Comparison of ENCODE assay signal across 10 mouse cellular contexts in genomic region chr17:71230108-71230709, GRCm38 (mm10). TPM values are rescaled to one million over a fixed set of nuclear protein-coding genes. Genes with fewer than 3 reads are reported as not detected.
DNase-seq lines count a peak whose midpoint lies in the region; ATAC-seq lines count a peak whose summit lies in the region.
"Had no signal": no experiment of that assay in that cellular context is flagged by ENCODE, and none has a peak within 500 bp of the region (broad histone marks: within the 10 kb centered on the region; RNA-seq: fewer than 3 reads in every experiment).

No protein-coding gene starts in this region.

- WGBS in hindbrain, embryonic 13.5 days: 81% methylated on average over 9 of the region's 9 CpGs
- WGBS in hindbrain, embryonic 16.5 days: 75% methylated on average over 9 of the region's 9 CpGs
- 79% methylated on average over 9 of the region's 9 CpGs for WGBS in liver, embryonic 15.5 days (ENCODE audit: insufficient replicate concordance)

- no peak overlapping the region for H3K4me3 ChIP-seq in hindbrain, embryonic 13.5 days
- no peak overlapping the region for H3K4me3 ChIP-seq in hindbrain, embryonic 16.5 days (ENCODE audit: low read length)
- no peak overlapping the region for H3K4me3 ChIP-seq in liver, embryonic 15.5 days (replicated peaks)

- H3K9me3 ChIP-seq in hindbrain, embryonic 13.5 days: no peaks in the 10 kb centered on the region
- H3K9me3 ChIP-seq in hindbrain, embryonic 16.5 days (ENCODE audit: control insufficient read depth, low read length): no peaks in the 10 kb centered on the region
- no peaks in the 10 kb centered on the region for H3K9me3 ChIP-seq in liver, embryonic 15.5 days (replicated peaks)

- 0 out of 2 replicates have a peak overlapping the region, but pooled peaks have one; percentile 8 for H3K27ac ChIP-seq in hindbrain, embryonic 13.5 days
- no peak overlapping the region for H3K27ac ChIP-seq in hindbrain, embryonic 16.5 days (ENCODE audit: low read depth, low read length)
- peak overlapping the region; percentile 38; the same call in 1 of the 2 replicates for H3K27ac ChIP-seq in liver, embryonic 15.5 days (replicated peaks)

- no peak overlapping the region for H3K4me2 ChIP-seq in hindbrain, embryonic 13.5 days
- H3K4me2 ChIP-seq in hindbrain, embryonic 16.5 days (ENCODE audit: low read length): no peak overlapping the region
- H3K4me2 ChIP-seq in liver, embryonic 15.5 days: no peak overlapping the region

- no peaks in the 10 kb centered on the region for H3K27me3 ChIP-seq in hindbrain, embryonic 13.5 days
- no peaks in the 10 kb centered on the region for H3K27me3 ChIP-seq in hindbrain, embryonic 16.5 days (replicated peaks; ENCODE audit: control insufficient read depth, insufficient read depth, low read length)
- H3K27me3 ChIP-seq in liver, embryonic 15.5 days: no peaks in the 10 kb centered on the region

- H3K9ac ChIP-seq in hindbrain, embryonic 13.5 days: no peak overlapping the region
- H3K9ac ChIP-seq in hindbrain, embryonic 16.5 days (ENCODE audit: low read depth, low read length): no peak overlapping the region; the same call in 1 of the 2 replicates
- H3K9ac ChIP-seq in liver, embryonic 15.5 days: no peak overlapping the region

- peak; percentile 49; the same call in 1 of the 2 replicates for ATAC-seq in hindbrain, embryonic 13.5 days (ENCODE audit: low FRiP score)
- ATAC-seq in hindbrain, embryonic 16.5 days: no peak
- 0 out of 2 replicates have a peak, but pooled peaks have one; percentile 21 for ATAC-seq in common myeloid progenitor, adult 5-6 weeks (replicated peaks; ENCODE audit: low read depth, poor library complexity, severe bottlenecking)
- ATAC-seq in liver, embryonic 15.5 days (ENCODE audit: insufficient read depth): no peak
- ATAC-seq in megakaryocyte-erythroid progenitor cell, adult 5-6 weeks (replicated peaks; ENCODE audit: low FRiP score, low TSS enrichment, poor library complexity, severe bottlenecking): no peak

- peak; percentile 12 for DNase-seq in CD4-positive helper T cell, adult 2 months (ENCODE audit: low read depth, low spot score)
- DNase-seq in urinary bladder, postnatal 25 days (ENCODE audit: low spot score): no peak
- no peak for DNase-seq in spleen, postnatal 14 days (ENCODE audit: low spot score in 2 of 2)
- DNase-seq: heart, postnatal 14 days; thymus, postnatal 25 days had no signal

- no peaks in the 10 kb centered on the region for H3K4me1 ChIP-seq in hindbrain, embryonic 13.5 days (replicated peaks)
- no peaks in the 10 kb centered on the region for H3K4me1 ChIP-seq in hindbrain, embryonic 16.5 days (ENCODE audit: control insufficient read depth, insufficient read depth, low read depth, low read length)
- peaks cover 34% of the 10 kb centered on the region for H3K4me1 ChIP-seq in liver, embryonic 15.5 days (replicated peaks)

- peaks cover 27% of the 10 kb centered on the region for H3K36me3 ChIP-seq in hindbrain, embryonic 13.5 days
- peaks cover 5% of the 10 kb centered on the region for H3K36me3 ChIP-seq in hindbrain, embryonic 16.5 days (ENCODE audit: control insufficient read depth, insufficient read depth, low read length)
- H3K36me3 ChIP-seq in liver, embryonic 15.5 days (replicated peaks): peaks cover 82% of the 10 kb centered on the region

RNA-seq across cellular contexts. Expression of gene Lpin2, which starts 47.8 kb away (rescaled TPM):
- polyA plus RNA-seq in hindbrain, embryonic 13.5 days (2015; fragmentation: Nextera tagmentation; extraction: Ambion mirVana): 40.6 and 41.8 TPM in 2 replicates
- 42.5 and 47.6 TPM in 2 replicates for polyA plus RNA-seq in hindbrain, embryonic 16.5 days (2015; fragmentation: Nextera tagmentation; extraction: Ambion mirVana)
- 66.3 and 97.0 TPM in 2 replicates for total RNA-seq in common myeloid progenitor, adult 5-6 weeks (2017)
- polyA plus RNA-seq in liver, embryonic 15.5 days (2015; fragmentation: Nextera tagmentation; extraction: Ambion mirVana): 42.3 and 46.7 TPM in 2 replicates
- total RNA-seq in megakaryocyte-erythroid progenitor cell, adult 5-6 weeks (2014; fragmentation: Nextera tagmentation): 119 and 153 TPM in 2 replicates
- total RNA-seq in megakaryocyte-erythroid progenitor cell, adult 5-6 weeks (2017): 129 and 139 TPM in 2 replicates

Comparison
In these comparisons a context has a peak if more than half of its experiments do, and no peak if none do; other contexts are left out.
1. ATAC-seq: peak in hindbrain, embryonic 13.5 days (single experiment) and common myeloid progenitor, adult 5-6 weeks (single experiment); none in hindbrain, embryonic 16.5 days (single experiment), liver, embryonic 15.5 days (single experiment) and megakaryocyte-erythroid progenitor cell, adult 5-6 weeks (single experiment).